In the genomic region with DNA sequence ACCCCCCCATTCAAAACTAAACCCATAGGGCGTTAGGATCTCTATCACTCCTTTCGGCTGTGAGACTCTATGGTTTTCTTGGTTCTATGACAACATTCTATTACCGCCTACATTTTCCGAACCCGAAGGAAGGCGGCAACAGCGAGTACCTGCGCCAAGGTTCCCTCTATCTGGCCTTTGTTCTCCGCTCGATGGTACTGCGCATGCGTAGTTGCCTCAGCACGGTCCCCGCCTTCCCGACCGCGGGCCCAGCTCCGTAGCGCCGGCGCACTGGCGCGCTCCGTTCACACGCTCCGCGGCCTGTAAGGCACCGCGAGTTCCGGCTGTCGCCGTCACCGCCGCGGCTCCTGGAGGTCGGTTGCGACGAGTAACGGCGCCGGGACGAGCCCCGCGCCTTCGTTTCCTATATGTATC, we compare ENCODE assay signal across 8 mouse cellular contexts. TPM values are rescaled to one million over a fixed set of nuclear protein-coding genes. Genes with fewer than 3 reads are reported as not detected.
DNase-seq lines count a peak whose midpoint lies in the region; ATAC-seq and TF ChIP-seq lines count a peak whose summit lies in the region.

TSS of gene Ylpm1 (plus strand) at position 239 of the 414 bp plus-strand sequence.

- TF ChIP-seq CTCF in MEL (IDR thresholded peaks at IDR 0.05 in 2 of 3, conservative IDR thresholded peaks at IDR 0.05 in 1 of 3; ENCODE audit: control insufficient read depth in 1 of 3, insufficient read depth in 1 of 3, low read depth in 2 of 3, low read length in 3 of 3, poor library complexity in 1 of 3, severe bottlenecking in 1 of 3) = peak; percentile 37 to 73 (median 59)
- TF ChIP-seq CTCF in cerebellum, adult 2 months (IDR thresholded peaks at IDR 0.05; ENCODE audit: borderline replicate concordance, insufficient read depth, low read depth, low read length) = peak; percentile 60; the same call in 1 of the 2 replicates
- peak; percentile 72 for TF ChIP-seq CTCF in forebrain, postnatal 0 days (IDR thresholded peaks at IDR 0.05; ENCODE audit: low read depth)

- H3K27ac ChIP-seq in MEL (ENCODE audit: control insufficient read depth, low read depth, low read length) = peak within 1 kb of the TSS; percentile 70
- H3K27ac ChIP-seq in cerebellum, adult 2 months (ENCODE audit: insufficient read depth, low read length) = peak within 1 kb of the TSS; percentile 64
- peak within 1 kb of the TSS; percentile 97 for H3K27ac ChIP-seq in forebrain, postnatal 0 days (ENCODE audit: low read depth, low read length)
- H3K27ac ChIP-seq in lung, embryonic 15.5 days = peak within 1 kb of the TSS; percentile 81

- H3K36me3 ChIP-seq in MEL (ENCODE audit: control insufficient read depth in 1 of 2, insufficient read depth in 2 of 2, low read length in 2 of 2) = peaks cover 0 to 23% of the 10 kb centered on the region in 2 experiments; a peak in 3 of 4 replicates
- H3K36me3 ChIP-seq in forebrain, postnatal 0 days (ENCODE audit: insufficient read depth) = no peaks in the 10 kb centered on the region
- no peaks in the 10 kb centered on the region for H3K36me3 ChIP-seq in lung, embryonic 15.5 days

- DNase-seq in MEL (ENCODE audit: low read depth, low spot score) = peak; percentile 99
- peak; percentile 99 for DNase-seq in cerebellum, adult 2 months
- peak; percentile 99 for DNase-seq in forebrain, postnatal 0 days
- peak; percentile 98 for DNase-seq in heart, postnatal 4 days
- peak; percentile 96 to 98 for DNase-seq in layer of hippocampus, adult 8-10 months (ENCODE audit: low spot score in 2 of 2)
- DNase-seq in ovary, adult 18-20 months (ENCODE audit: low spot score) = peak; percentile 96
- peak; percentile 98 for DNase-seq in thymus, postnatal 0 days (ENCODE audit: low spot score)

- peak within 1 kb of the TSS; percentile 59 to 69 for H3K4me3 ChIP-seq in MEL (ENCODE audit: control insufficient read depth in 1 of 2, insufficient read depth in 1 of 2, low read depth in 2 of 2, low read length in 2 of 2)
- peak within 1 kb of the TSS; percentile 71 for H3K4me3 ChIP-seq in cerebellum, adult 2 months (replicated peaks; ENCODE audit: insufficient read depth, low read depth, low read length)
- H3K4me3 ChIP-seq in forebrain, postnatal 0 days (ENCODE audit: low read depth, low read length) = peak within 1 kb of the TSS; percentile 96
- H3K4me3 ChIP-seq in lung, embryonic 15.5 days = peak within 1 kb of the TSS; percentile 74

- no peak for TF ChIP-seq RAD21 in MEL (IDR thresholded peaks at IDR 0.05; ENCODE audit: low read depth, low read length)

- H3K9ac ChIP-seq in MEL (ENCODE audit: control insufficient read depth, low read depth, low read length, poor library complexity, severe bottlenecking) = peak within 1 kb of the TSS; percentile 95
- H3K9ac ChIP-seq in forebrain, postnatal 0 days = peak within 1 kb of the TSS; percentile 99
- peak within 1 kb of the TSS; percentile 96 for H3K9ac ChIP-seq in lung, embryonic 15.5 days

- peaks cover 8 to 10% of the 10 kb centered on the region in 2 experiments for H3K4me1 ChIP-seq in MEL (ENCODE audit: control insufficient read depth in 1 of 2, insufficient read depth in 2 of 2, low read length in 2 of 2)
- H3K4me1 ChIP-seq in cerebellum, adult 2 months (ENCODE audit: control insufficient read depth, insufficient read depth, low read length) = no peaks in the 10 kb centered on the region; the same call in 1 of the 2 replicates
- H3K4me1 ChIP-seq in forebrain, postnatal 0 days (ENCODE audit: insufficient read depth) = peaks cover 19% of the 10 kb centered on the region
- H3K4me1 ChIP-seq in lung, embryonic 15.5 days = peaks cover 22% of the 10 kb centered on the region

- peak; percentile 98 for ATAC-seq in forebrain, postnatal 0 days
- peak; percentile 98 for ATAC-seq in lung, embryonic 15.5 days (ENCODE audit: borderline replicate concordance, extremely low read depth, low FRiP score, low TSS enrichment)

- H3K79me2 ChIP-seq in MEL (ENCODE audit: control insufficient read depth, insufficient read depth, low read length, poor library complexity) = peaks cover 39% of the 10 kb centered on the region

- H3K4me2 ChIP-seq in forebrain, postnatal 0 days (ENCODE audit: low read depth) = peak within 1 kb of the TSS; percentile 82
- H3K4me2 ChIP-seq in lung, embryonic 15.5 days = peak within 1 kb of the TSS; percentile 88

- peak; percentile 90 to 97 for TF ChIP-seq POLR2A in MEL (IDR thresholded peaks at IDR 0.05; ENCODE audit: control insufficient read depth in 1 of 2, insufficient read depth in 1 of 2, low read depth in 1 of 2, low read length in 2 of 2, poor library complexity in 1 of 2)
- TF ChIP-seq POLR2A in cerebellum, adult 2 months (IDR thresholded peaks at IDR 0.05; ENCODE audit: borderline replicate concordance, insufficient read depth, low read length) = peak; percentile 89

- TF ChIP-seq EP300 in MEL (IDR thresholded peaks at IDR 0.05; ENCODE audit: low read depth in 1 of 2, low read length in 2 of 2) = 0 out of 4 replicates have a peak, but pooled peaks of 1 of the 2 experiments have one; percentile 23

- H3K9me3 ChIP-seq in MEL (replicated peaks; ENCODE audit: insufficient read depth, low read length) = no peaks in the 10 kb centered on the region
- no peaks in the 10 kb centered on the region for H3K9me3 ChIP-seq in forebrain, postnatal 0 days (ENCODE audit: low read length)
- no peaks in the 10 kb centered on the region for H3K9me3 ChIP-seq in lung, embryonic 15.5 days

- no peaks in the 10 kb centered on the region; a peak in 2 of 4 replicates for H3K27me3 ChIP-seq in MEL (ENCODE audit: control insufficient read depth in 1 of 2, insufficient read depth in 2 of 2, low read length in 2 of 2)
- H3K27me3 ChIP-seq in cerebellum, adult 2 months (ENCODE audit: control insufficient read depth, insufficient read depth, low read length) = no peaks in the 10 kb centered on the region
- no peaks in the 10 kb centered on the region for H3K27me3 ChIP-seq in forebrain, postnatal 0 days (ENCODE audit: insufficient read depth, low read length)
- H3K27me3 ChIP-seq in lung, embryonic 15.5 days = no peaks in the 10 kb centered on the region

- under 1% methylated on average over 45 of the region's 45 CpGs for WGBS in cerebellum, adult 2 months
- WGBS in forebrain, postnatal 0 days = under 1% methylated on average over 45 of the region's 45 CpGs
- WGBS in lung, embryonic 15.5 days = under 1% methylated on average over 45 of the region's 45 CpGs

TF ChIP-seq in MEL, 35 proteins besides CTCF, POLR2A, EP300 and RAD21:
- TF ChIP-seq MAX (IDR thresholded peaks at IDR 0.05; ENCODE audit: low read length) (peak; percentile 71), TCF12 (IDR thresholded peaks at IDR 0.05; ENCODE audit: low read depth, low read length) (peak; percentile 60), UBTF (IDR thresholded peaks at IDR 0.05; ENCODE audit: borderline replicate concordance, insufficient read depth, low read depth, low read length) (0 out of 2 replicates have a peak, but pooled peaks have one; percentile 51), ELF1 (IDR thresholded peaks at IDR 0.05; ENCODE audit: low read depth, low read length) (peak; percentile 50; the same call in 1 of the 2 replicates), JUND (IDR thresholded peaks at IDR 0.05; ENCODE audit: low read depth, low read length) (no peak), BHLHE40 (IDR thresholded peaks at IDR 0.05; ENCODE audit: borderline replicate concordance, low read depth, low read length) (no peak), TAL1 (IDR thresholded peaks at IDR 0.05; ENCODE audit: low read length) (no peak), ZNF384 (IDR thresholded peaks at IDR 0.05; ENCODE audit: low read depth, low read length) (no peak), NRF1 (IDR thresholded peaks at IDR 0.05; ENCODE audit: insufficient read depth, low read depth, low read length, poor library complexity, severe bottlenecking) (peak; percentile 90), ETS1 (IDR thresholded peaks at IDR 0.05; ENCODE audit: low read depth, low read length) (0 out of 2 replicates have a peak, but pooled peaks have one; percentile 38), TBP (IDR thresholded peaks at IDR 0.05; ENCODE audit: low read depth, low read length) (peak; percentile 83), USF1 (IDR thresholded peaks at IDR 0.05; ENCODE audit: low read depth, low read length) (0 out of 2 replicates have a peak, but pooled peaks have one; percentile 10), ZMIZ1 (IDR thresholded peaks at IDR 0.05; ENCODE audit: low read depth, low read length) (peak; percentile 89), NELFE (IDR thresholded peaks at IDR 0.05; ENCODE audit: low read depth, low read length) (peak; percentile 97), HCFC1 (IDR thresholded peaks at IDR 0.05; ENCODE audit: low read depth, low read length) (peak; percentile 93), GABPA (IDR thresholded peaks at IDR 0.05; ENCODE audit: low read depth, low read length) (peak; percentile 70; the same call in 1 of the 2 replicates), ZC3H11A (IDR thresholded peaks at IDR 0.05; ENCODE audit: low read depth, low read length) (no peak), POLR2AphosphoS2 (IDR thresholded peaks at IDR 0.05; ENCODE audit: low read length) (peak; percentile 79; the same call in 1 of the 2 replicates), MAZ (IDR thresholded peaks at IDR 0.05; ENCODE audit: low read depth, low read length) (peak; percentile 72), MEF2A (IDR thresholded peaks at IDR 0.05; ENCODE audit: extremely low read depth, insufficient replicate concordance, low read depth, low read length, poor library complexity, severe bottlenecking) (no peak), POLR2AphosphoS5 (IDR thresholded peaks at IDR 0.05; ENCODE audit: borderline replicate concordance, low read depth, low read length) (no peak), E2F4 (IDR thresholded peaks at IDR 0.05; ENCODE audit: borderline replicate concordance, low read depth, low read length) (no peak), KAT2A (conservative IDR thresholded peaks at IDR 0.05; ENCODE audit: low read depth, low read length) (peak; percentile 53; the same call in 1 of the 2 replicates)

RNA-seq across cellular contexts. Expression of gene Ylpm1, which starts in this region (rescaled TPM):
- total RNA-seq in MEL (2012; rRNA removed) = 16.6 and 16.9 TPM in 2 replicates
- polyA plus RNA-seq in MEL (2012; ENCODE audit: insufficient read depth in 1 of 2, insufficient read length in 2 of 2, low read depth in 1 of 2, low replicate concordance in 2 of 2, missing spikeins in 1 of 2) = 10 to 100 TPM; 29.9 to 41.8 TPM
- 62.4 and 64.0 TPM in 2 replicates for polyA plus RNA-seq in cerebellum, adult 2 months (2012; rRNA removed)
- 51.2 and 59.6 TPM in 2 replicates for total RNA-seq in forebrain, postnatal 0 days (2014; rRNA removed)
- 17.3 and 23.4 TPM in 2 replicates for polyA plus RNA-seq in forebrain, postnatal 0 days (2015; fragmentation: Nextera tagmentation; extraction: Ambion mirVana)
- 10 to 100 TPM; 39.4 to 45.2 TPM for total RNA-seq in heart, postnatal 4 days (2021)
- 100 to 1,000 TPM; 109 to 145 (median 122) TPM for total RNA-seq in layer of hippocampus, adult 8-10 months (2022)
- polyA plus RNA-seq in lung, embryonic 15.5 days (2015; fragmentation: Nextera tagmentation; extraction: Ambion mirVana) = 23.3 and 28.4 TPM in 2 replicates
- polyA plus RNA-seq in thymus, postnatal 0 days (2015; fragmentation: Nextera tagmentation; extraction: Ambion mirVana) = 20.1 and 23.5 TPM in 2 replicates

Comparison
In these comparisons a context has a peak if more than half of its experiments do, and no peak if none do; other contexts are left out.
1. Peak in every context shown above with its lines: DNase-seq, ATAC-seq, H3K4me3 ChIP-seq and H3K27ac ChIP-seq.